Mouse (Mus musculus) erythroblast, adult 5-6 weeks (primary cell): ENCODE data around the gene Taf13. TPM values are rescaled to one million over a fixed set of nuclear protein-coding genes. Genes with fewer than 3 reads are reported as not detected.

Source experiments
- ATAC-seq: replicated peaks from 2 replicates; pipeline ENCODE4 v1.8.0; 2016; ENCODE audit warnings: moderate number of reproducible peaks, mild to moderate bottlenecking, moderate TSS enrichment, inconsistent platforms; ENCODE audit not compliant: poor library complexity, low FRiP score, severe bottlenecking
- total RNA-seq, 2 experiments: library from RNA; stranded (forward) in 1 of 2; stranded (reverse) in 1 of 2; fragments of 150-400 nt in 1 of 2; fragments of 200-764, 138-1000 nt in 1 of 2; gene quantifications; 2 replicates each; pipeline versions ENCODE4 v1.2.3 to v1.2.4; 2015 to 2017; ENCODE audit warnings: low replicate concordance in 2 of 2

Taf13 gene
- total RNA-seq, 2 experiments from 2014 or later, result 3.5 to 4.7 TPM

DNA sequence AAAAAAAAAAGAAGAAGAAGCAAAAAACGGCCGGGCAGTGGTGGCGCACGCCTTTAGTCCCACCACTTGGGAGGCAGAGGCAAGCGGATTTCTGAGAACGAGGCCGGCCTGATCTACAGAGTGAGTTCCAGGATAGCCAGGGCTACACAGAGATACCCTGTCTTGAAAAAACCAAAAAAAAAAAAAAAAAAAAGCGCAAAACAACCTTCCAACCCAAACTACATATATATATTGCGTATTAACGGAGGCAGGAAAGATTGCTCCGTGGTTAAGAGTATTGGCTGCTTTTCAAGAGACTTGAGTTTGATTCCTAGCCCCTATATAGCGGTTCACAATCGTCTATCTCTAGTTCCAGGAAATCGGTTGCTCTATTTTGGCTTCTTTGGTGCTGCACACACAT, 685 bp upstream of the Taf13 start:
- ATAC-seq, result no peak

DNA sequence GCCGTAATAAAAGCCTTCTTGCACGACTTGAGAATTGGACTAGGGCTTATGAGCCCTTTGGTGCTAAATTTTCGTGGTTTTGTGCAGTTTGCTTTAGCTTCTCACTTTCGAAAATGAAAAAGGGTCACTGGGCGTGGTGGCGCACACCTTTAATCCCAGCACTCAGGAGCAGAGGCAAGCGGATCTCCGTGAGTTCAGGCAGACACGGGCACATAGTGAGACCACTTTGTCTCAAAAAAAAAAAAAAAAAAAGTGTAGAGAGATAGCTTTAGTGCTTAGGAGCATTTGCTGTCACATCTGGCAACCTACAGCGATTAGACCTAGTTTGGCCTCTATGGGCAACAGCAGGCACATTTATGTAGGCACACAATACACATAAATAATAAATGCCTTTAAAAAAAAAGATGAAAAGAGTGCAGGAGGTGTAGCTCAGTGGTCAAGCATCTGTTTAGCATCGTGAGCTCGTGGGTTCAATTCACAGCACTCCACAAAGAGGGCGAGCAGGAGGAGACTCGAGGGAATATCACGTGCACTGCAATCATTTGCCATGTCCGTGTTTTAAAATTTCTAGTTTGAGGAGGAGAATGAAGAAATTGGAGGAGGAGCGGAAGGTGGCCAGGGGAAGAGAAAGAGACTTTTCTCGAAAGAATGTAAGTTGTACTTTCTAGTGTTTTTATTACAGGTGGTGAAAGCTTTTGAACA, 962 bp downstream of the Taf13 start:
- ATAC-seq, result no peak

DNA sequence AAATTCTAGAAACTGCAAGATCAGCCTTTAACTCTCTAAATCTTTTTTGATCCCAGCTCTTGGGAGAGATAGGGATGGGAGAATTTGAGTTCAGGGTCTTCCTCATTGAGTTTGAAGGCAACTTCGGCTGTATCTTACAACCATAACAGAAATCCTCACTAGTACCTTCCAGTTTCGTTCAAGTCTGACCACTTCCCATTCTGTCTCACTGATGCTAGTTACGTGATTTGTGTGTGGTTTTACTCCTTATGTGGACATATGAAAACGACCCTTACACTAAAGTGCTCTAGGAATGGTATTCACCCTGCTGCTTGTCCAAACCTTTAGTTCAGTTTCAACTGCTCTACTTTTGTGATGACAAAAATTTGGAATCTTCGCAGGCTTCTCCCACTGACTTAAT, 2.5 kb downstream of the Taf13 start:
- no peak for ATAC-seq

DNA sequence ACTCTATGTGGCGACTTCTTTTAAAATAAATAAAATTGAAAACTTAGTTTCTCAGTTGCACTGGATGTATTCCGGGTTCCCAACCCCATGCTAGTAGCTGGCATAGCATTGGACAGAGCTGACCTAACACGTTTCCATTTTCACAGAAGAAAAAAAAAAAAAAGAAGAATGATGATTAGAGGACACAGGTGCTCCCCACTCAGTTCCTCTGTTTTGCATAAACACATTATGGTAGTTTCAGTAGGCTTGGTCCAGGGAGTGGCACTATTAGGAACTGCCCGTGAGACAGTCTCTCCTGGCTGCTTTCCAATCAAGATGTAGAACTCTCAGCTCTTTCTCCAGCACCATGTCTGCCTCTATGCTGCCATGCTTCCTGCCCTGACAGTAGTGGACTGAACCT, 13.1 kb downstream of the Taf13 start:
- ATAC-seq, result no peak

DNA sequence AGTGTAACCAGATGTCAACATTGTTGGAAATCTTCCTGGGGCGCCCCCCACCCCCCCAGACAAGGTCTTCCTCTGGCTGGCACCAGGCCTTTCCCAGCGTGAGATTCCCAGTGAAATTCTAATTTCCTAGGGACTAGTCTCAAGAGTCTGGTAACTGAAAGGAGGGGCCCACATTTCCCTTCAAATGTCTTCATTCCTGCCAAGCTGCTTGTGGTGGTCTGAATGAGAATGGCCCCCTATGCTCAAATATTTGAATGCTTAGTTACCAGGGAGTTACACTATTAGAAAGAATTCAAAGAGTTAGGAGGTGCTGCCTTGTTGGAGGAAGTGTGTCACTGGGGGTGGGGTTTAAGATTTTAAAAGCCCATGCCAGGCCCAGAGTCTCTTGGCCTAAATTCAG, 16.9 kb downstream of the Taf13 start:
- ATAC-seq, result no peak

DNA sequence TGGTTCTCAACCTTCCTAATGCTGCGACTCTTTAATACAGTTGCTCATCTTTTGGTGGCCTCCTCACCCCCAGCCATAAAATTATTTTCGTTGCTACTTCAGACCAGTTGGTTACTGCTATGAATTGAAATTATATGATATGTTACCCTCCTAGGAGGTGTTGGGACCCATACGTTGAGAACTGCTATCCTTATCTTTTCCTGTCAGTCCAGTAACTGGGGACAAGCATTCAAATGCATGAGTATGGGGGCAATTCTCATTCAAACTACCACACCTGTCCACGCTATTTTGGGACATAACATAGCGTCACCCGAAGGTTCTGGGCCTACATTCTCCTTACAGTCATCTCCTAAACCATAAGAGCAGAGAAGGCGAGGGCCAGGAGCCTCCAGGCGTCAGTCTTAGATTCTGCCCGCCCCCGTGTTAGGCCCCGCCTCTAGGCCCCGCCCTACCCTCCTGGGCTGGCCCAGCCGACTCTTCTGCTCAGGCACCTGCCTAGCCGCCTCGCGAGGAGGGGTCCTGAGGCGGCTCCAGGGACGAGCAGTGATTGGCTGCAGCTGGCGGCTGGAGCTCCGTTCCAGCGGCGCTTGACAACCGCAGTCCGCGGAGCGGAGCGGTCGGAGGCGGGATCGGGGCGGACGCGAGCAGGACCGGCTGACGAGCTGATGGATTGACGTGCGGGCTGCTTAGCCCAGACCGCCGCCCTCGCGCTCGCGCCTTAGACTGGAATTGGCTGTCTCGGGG, 19.5 kb downstream of the Taf13 start, which contains the start of gene Wdr47:
TSS of gene Wdr47 (plus strand) at position 494 of the 744 bp plus-strand sequence.
- peak; percentile 98 for ATAC-seq

DNA sequence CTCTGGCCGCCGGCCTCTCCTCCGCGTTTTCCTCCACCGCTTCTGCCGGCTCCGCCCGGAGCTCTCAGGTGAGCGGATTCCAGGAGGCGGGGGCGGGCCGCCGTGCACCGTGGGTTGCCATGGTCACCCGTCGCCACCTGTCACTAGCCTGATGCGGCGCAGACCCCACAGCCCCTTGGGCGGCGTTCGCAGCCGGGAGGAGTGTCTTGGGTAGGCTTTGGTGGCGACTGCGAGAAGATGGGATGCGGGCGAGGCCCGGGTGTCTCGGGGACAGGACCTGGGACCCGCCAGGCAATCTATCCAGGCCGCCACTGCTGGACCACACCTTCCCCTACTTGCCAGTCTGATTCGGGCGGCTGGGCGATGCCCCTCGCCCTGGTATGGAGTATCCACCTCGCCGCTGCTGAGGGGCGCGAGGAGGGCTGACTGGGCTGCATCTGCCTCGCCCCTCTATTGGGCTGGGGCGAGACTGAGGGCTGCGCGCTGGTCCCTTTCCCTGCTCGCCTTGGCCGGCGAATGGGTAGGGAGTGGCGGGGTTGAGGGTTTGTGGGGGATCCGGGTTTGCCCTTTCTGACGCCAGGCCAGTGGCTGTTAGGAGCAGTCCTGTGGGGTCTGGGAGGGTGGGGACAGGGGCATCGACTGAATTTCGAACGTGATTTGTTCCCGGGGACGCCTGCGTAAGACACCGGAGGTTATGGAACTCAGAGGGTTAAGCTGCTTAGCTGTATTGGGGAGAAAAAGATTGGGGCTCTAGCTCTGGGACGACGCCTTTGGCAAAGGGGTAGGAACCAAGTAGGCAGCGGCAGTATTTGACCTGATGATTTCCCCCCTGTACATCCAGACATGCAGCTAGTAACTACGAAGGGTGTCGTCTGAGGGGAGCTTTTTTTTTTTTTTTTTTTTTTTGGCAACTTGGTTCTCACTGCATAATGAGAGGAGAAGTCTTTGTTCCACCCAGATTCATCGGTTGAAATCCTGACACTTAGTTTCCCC, 20.3 kb downstream of the Taf13 start:
- ATAC-seq, result peak; percentile 54

DNA sequence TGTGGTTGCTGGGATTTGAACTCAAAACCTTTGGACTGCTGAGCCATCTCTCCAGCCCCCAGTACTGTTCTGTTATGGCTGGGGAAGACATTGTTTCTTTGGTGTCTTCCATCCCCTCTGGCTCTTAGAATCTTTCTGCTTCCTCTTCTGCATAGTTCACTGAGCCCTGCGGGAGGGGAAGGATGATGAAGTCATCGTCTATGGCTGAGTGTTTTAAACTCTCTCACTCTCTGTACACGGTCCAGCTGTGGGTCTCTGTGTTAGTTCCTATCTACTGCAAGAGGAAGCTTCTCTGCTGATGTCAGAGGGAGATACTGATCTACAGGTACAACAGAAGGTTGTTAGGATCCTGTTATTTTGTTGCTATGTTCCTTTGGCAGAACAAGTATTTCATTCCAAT, 37.4 kb downstream of the Taf13 start:
- no peak for ATAC-seq

Other genes with a start within 250 kb of the Taf13 start
- not detected in 2 replicates for gene Mybphl, start 206.8 kb upstream of the Taf13 start, total RNA-seq (2015; ENCODE audit: low replicate concordance)
- gene Mybphl, start 206.8 kb upstream of the Taf13 start, total RNA-seq (2017; ENCODE audit: low replicate concordance), result not detected in 2 replicates
- gene Psrc1, start 187.9 kb upstream of the Taf13 start, total RNA-seq (2015; ENCODE audit: low replicate concordance), result 4.4 and 5.9 TPM in 2 replicates
- 9.5 and 14.1 TPM in 2 replicates for gene Psrc1, start 187.9 kb upstream of the Taf13 start, total RNA-seq (2017; ENCODE audit: low replicate concordance)
- not detected in 2 replicates for gene Celsr2, start 156.1 kb upstream of the Taf13 start, total RNA-seq (2015; ENCODE audit: low replicate concordance)
- 0.14 TPM in 1 of 2 replicates, not detected in the other for gene Celsr2, start 156.1 kb upstream of the Taf13 start, total RNA-seq (2017; ENCODE audit: low replicate concordance)
- gene Sars, start 126.5 kb upstream of the Taf13 start, total RNA-seq (2015; ENCODE audit: low replicate concordance), result 15.5 and 20.4 TPM in 2 replicates
- gene Sars, start 126.5 kb upstream of the Taf13 start, total RNA-seq (2017; ENCODE audit: low replicate concordance), result 91.9 and 143 TPM in 2 replicates
- not detected in 2 replicates for gene 1700013F07Rik, start 37.5 kb upstream of the Taf13 start, total RNA-seq (2015; ENCODE audit: low replicate concordance)
- not detected in 2 replicates for gene 1700013F07Rik, start 37.5 kb upstream of the Taf13 start, total RNA-seq (2017; ENCODE audit: low replicate concordance)
- not detected in 2 replicates for gene 5330417C22Rik, start 35.2 kb upstream of the Taf13 start, total RNA-seq (2015; ENCODE audit: low replicate concordance)
- gene 5330417C22Rik, start 35.2 kb upstream of the Taf13 start, total RNA-seq (2017; ENCODE audit: low replicate concordance), result not detected in 2 replicates
- gene Tmem167b, start 9.2 kb upstream of the Taf13 start, total RNA-seq (2015; ENCODE audit: low replicate concordance), result 3.8 and 4.8 TPM in 2 replicates
- 18.3 and 21.7 TPM in 2 replicates for gene Tmem167b, start 9.2 kb upstream of the Taf13 start, total RNA-seq (2017; ENCODE audit: low replicate concordance)
- gene Wdr47, start 19.6 kb downstream of the Taf13 start, total RNA-seq (2015; ENCODE audit: low replicate concordance), result 2.5 and 3.3 TPM in 2 replicates
- gene Wdr47, start 19.6 kb downstream of the Taf13 start, total RNA-seq (2017; ENCODE audit: low replicate concordance), result 2.0 and 2.6 TPM in 2 replicates
- gene Clcc1, start 82.2 kb downstream of the Taf13 start, total RNA-seq (2015; ENCODE audit: low replicate concordance), result 7.9 and 13.4 TPM in 2 replicates
- gene Clcc1, start 82.2 kb downstream of the Taf13 start, total RNA-seq (2017; ENCODE audit: low replicate concordance), result 19.9 and 23.7 TPM in 2 replicates
- gene Gpsm2, start 150.6 kb downstream of the Taf13 start, total RNA-seq (2015; ENCODE audit: low replicate concordance), result 8.2 and 25.0 TPM in 2 replicates
- 47.5 and 64.2 TPM in 2 replicates for gene Gpsm2, start 150.6 kb downstream of the Taf13 start, total RNA-seq (2017; ENCODE audit: low replicate concordance)
- gene Aknad1, start 168.0 kb downstream of the Taf13 start, total RNA-seq (2015; ENCODE audit: low replicate concordance), result 1.3 and 6.3 TPM in 2 replicates
- gene Aknad1, start 168.0 kb downstream of the Taf13 start, total RNA-seq (2017; ENCODE audit: low replicate concordance), result 1.6 and 8.6 TPM in 2 replicates